Mouse (Mus musculus): ENCODE measurements around the gene Cd164l2. TPM values are rescaled to one million over a fixed set of nuclear protein-coding genes. Genes with fewer than 3 reads are reported as not detected.

The Cd164l2 gene
- polyA plus RNA-seq, 1 experiment from 2014 or later: 5.0 TPM

- no peak overlapping the region for H3K9ac ChIP-seq
- no peak for ATAC-seq (ENCODE audit: insufficient read depth)
- no peaks in the 10 kb centered on the region for H3K36me3 ChIP-seq (ENCODE audit: insufficient read depth)
- H3K4me1 ChIP-seq (ENCODE audit: insufficient read depth): peaks cover 11% of the 10 kb centered on the region
- H3K4me3 ChIP-seq (ENCODE audit: low read depth, low read length): no peak overlapping the region
- no peak for DNase-seq
- no peaks in the 10 kb centered on the region for H3K9me3 ChIP-seq (ENCODE audit: low read depth, low read length)
- H3K27me3 ChIP-seq (ENCODE audit: insufficient read depth, low read length): peaks cover 28% of the 10 kb centered on the region; the same call in 1 of the 2 replicates
- no peak overlapping the region for H3K27ac ChIP-seq (ENCODE audit: low read depth)
- 88% methylated on average over 24 of the region's 24 CpGs for whole genome bisulfite sequencing
- H3K4me2 ChIP-seq: no peak overlapping the region
- TF ChIP-seq CTCF (IDR thresholded peaks at IDR 0.05; ENCODE audit: low read depth): no peak
Observed at GRCm38 (mm10) chr4:133210023-133210787, 1.7 kb upstream of the Cd164l2 start.

GRCm38 (mm10) chr4:133210788-133211390 is 1.0 kb upstream of the Cd164l2 start:
- Histone ChIP-seq H3K27ac (ENCODE audit: low read depth) (no peak overlapping the region), H3K9ac (no peak overlapping the region), H3K4me1 (ENCODE audit: insufficient read depth) (peaks cover 11% of the 10 kb centered on the region), H3K9me3 (ENCODE audit: low read depth, low read length) (no peaks in the 10 kb centered on the region), H3K4me3 (ENCODE audit: low read depth, low read length) (no peak overlapping the region), H3K36me3 (ENCODE audit: insufficient read depth) (no peaks in the 10 kb centered on the region), H3K27me3 (ENCODE audit: insufficient read depth, low read length) (peaks cover 28% of the 10 kb centered on the region; the same call in 1 of the 2 replicates), H3K4me2 (no peak overlapping the region)
- 89% methylated on average over 19 of the region's 19 CpGs for WGBS
- ATAC-seq (ENCODE audit: insufficient read depth) (no peak), DNase-seq (no peak)
- no peak for TF ChIP-seq CTCF (IDR thresholded peaks at IDR 0.05; ENCODE audit: low read depth)

GRCm38 (mm10) chr4:133212562-133213267 is 784 bp downstream of the Cd164l2 start:
- H3K9ac ChIP-seq: peak overlapping the region; percentile 55; the same call in 1 of the 2 replicates
- H3K4me1 ChIP-seq (ENCODE audit: insufficient read depth): peaks cover 11% of the 10 kb centered on the region
- H3K27ac ChIP-seq (ENCODE audit: low read depth): no peak overlapping the region
- ATAC-seq (ENCODE audit: insufficient read depth) (peak; percentile 85), DNase-seq (peak; percentile 88)
- peak; percentile 29; the same call in 1 of the 2 replicates for TF ChIP-seq CTCF (IDR thresholded peaks at IDR 0.05; ENCODE audit: low read depth)
- WGBS: under 1% methylated on average over 44 of the region's 44 CpGs
- no peaks in the 10 kb centered on the region for H3K9me3 ChIP-seq (ENCODE audit: low read depth, low read length)
- H3K4me3 ChIP-seq (ENCODE audit: low read depth, low read length): peak overlapping the region; percentile 65
- H3K36me3 ChIP-seq (ENCODE audit: insufficient read depth): no peaks in the 10 kb centered on the region
- peaks cover 28% of the 10 kb centered on the region; the same call in 1 of the 2 replicates for H3K27me3 ChIP-seq (ENCODE audit: insufficient read depth, low read length)
- peak overlapping the region; percentile 100 for H3K4me2 ChIP-seq

GRCm38 (mm10) chr4:133213268-133213590 is 1.3 kb downstream of the Cd164l2 start:
- Histone ChIP-seq H3K9ac (no peak overlapping the region), H3K27ac (ENCODE audit: low read depth) (no peak overlapping the region), H3K4me1 (ENCODE audit: insufficient read depth) (peaks cover 11% of the 10 kb centered on the region), H3K4me3 (ENCODE audit: low read depth, low read length) (peak overlapping the region; percentile 65), H3K4me2 (peak overlapping the region; percentile 100), H3K27me3 (ENCODE audit: insufficient read depth, low read length) (peaks cover 28% of the 10 kb centered on the region; the same call in 1 of the 2 replicates), H3K9me3 (ENCODE audit: low read depth, low read length) (no peaks in the 10 kb centered on the region), H3K36me3 (ENCODE audit: insufficient read depth) (no peaks in the 10 kb centered on the region)
- no peak for TF ChIP-seq CTCF (IDR thresholded peaks at IDR 0.05; ENCODE audit: low read depth)
- DNase-seq (peak; percentile 67), ATAC-seq (ENCODE audit: insufficient read depth) (peak; percentile 10; the same call in 1 of the 2 replicates)
- WGBS: 2% methylated on average over 9 of the region's 9 CpGs

GRCm38 (mm10) chr4:133213661-133214060 is 1.7 kb downstream of the Cd164l2 start:
- H3K4me2 ChIP-seq: peak overlapping the region; percentile 100
- no peaks in the 10 kb centered on the region for H3K9me3 ChIP-seq (ENCODE audit: low read depth, low read length)
- no peak for DNase-seq
- no peaks in the 10 kb centered on the region for H3K36me3 ChIP-seq (ENCODE audit: insufficient read depth)
- no peak overlapping the region for H3K4me3 ChIP-seq (ENCODE audit: low read depth, low read length)
- H3K27me3 ChIP-seq (ENCODE audit: insufficient read depth, low read length): peaks cover 28% of the 10 kb centered on the region; the same call in 1 of the 2 replicates
- H3K9ac ChIP-seq: no peak overlapping the region
- peaks cover 11% of the 10 kb centered on the region for H3K4me1 ChIP-seq (ENCODE audit: insufficient read depth)
- WGBS: 17% methylated on average over 10 of the region's 10 CpGs
- ATAC-seq (ENCODE audit: insufficient read depth): 0 out of 2 replicates have a peak, but pooled peaks have one; percentile 9
- no peak overlapping the region for H3K27ac ChIP-seq (ENCODE audit: low read depth)
- no peak for TF ChIP-seq CTCF (IDR thresholded peaks at IDR 0.05; ENCODE audit: low read depth)

- peak; percentile 86 for DNase-seq
- Histone ChIP-seq H3K4me1 (ENCODE audit: insufficient read depth) (peaks cover 5% of the 10 kb centered on the region), H3K27ac (ENCODE audit: low read depth) (no peak overlapping the region), H3K27me3 (ENCODE audit: insufficient read depth, low read length) (peaks cover 15% of the 10 kb centered on the region; the same call in 1 of the 2 replicates), H3K9me3 (ENCODE audit: low read depth, low read length) (no peaks in the 10 kb centered on the region), H3K36me3 (ENCODE audit: insufficient read depth) (no peaks in the 10 kb centered on the region), H3K4me3 (ENCODE audit: low read depth, low read length) (no peak overlapping the region), H3K4me2 (no peak overlapping the region), H3K9ac (no peak overlapping the region)
- no peak for ATAC-seq (ENCODE audit: insufficient read depth)
- 4% methylated on average over 5 of the region's 5 CpGs for WGBS
- TF ChIP-seq CTCF (IDR thresholded peaks at IDR 0.05; ENCODE audit: low read depth): peak; percentile 98
Observed at GRCm38 (mm10) chr4:133217641-133218040, 5.7 kb downstream of the Cd164l2 start.
